Mouse (Mus musculus): ENCODE measurements around the gene Dnm3.

GRCm38 (mm10) chr1:162223258-162223940, 254.4 kb downstream of the Dnm3 start:
- TF ChIP-seq CTCF (IDR thresholded peaks at IDR 0.05; ENCODE audit: control insufficient read depth, insufficient read depth, insufficient read length) (no peak), MAX (IDR thresholded peaks at IDR 0.05) (no peak), MYOG (IDR thresholded peaks at IDR 0.05; ENCODE audit: control insufficient read depth, extremely low read depth, insufficient read length) (no peak)

All from C2C12 (cell line).